Mouse (Mus musculus) embryo, embryonic 11.5 days (tissue): ENCODE data around the gene Cenpi.

Source experiments
- DNase-seq: peaks from one replicate; pipeline ENCODE4 v3.0.0-alpha.2; 2012; ENCODE audit warnings: low read depth, low spot score

The Cenpi gene

DNA sequence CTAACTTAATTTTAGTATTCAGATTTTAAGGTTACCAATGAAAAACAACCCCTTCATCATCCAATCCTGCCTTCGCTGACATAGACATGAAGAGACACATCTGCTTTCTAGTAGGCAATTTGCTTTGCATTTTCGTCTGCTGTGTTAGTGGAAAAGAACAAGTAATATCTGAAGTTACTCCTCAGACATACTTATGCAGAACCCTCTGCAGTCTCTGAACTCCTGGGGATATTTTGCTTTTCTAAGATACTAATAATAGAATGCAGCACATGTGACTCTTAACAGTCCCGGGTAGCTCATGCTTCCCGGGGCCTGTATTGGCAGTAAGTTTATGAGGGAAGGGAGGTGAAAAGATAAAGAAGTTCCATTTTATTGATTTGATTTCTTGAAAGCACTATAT lies 54.3 kb downstream of the Cenpi start:
- no peak for DNase-seq

GRCm38 (mm10) chrX:134365421-134365820 lies 57.5 kb downstream of the Cenpi start:
- DNase-seq, result no peak

- DNase-seq, result no peak
Observed at GRCm38 (mm10) chrX:134366547-134366946, 58.7 kb downstream of the Cenpi start.

DNA sequence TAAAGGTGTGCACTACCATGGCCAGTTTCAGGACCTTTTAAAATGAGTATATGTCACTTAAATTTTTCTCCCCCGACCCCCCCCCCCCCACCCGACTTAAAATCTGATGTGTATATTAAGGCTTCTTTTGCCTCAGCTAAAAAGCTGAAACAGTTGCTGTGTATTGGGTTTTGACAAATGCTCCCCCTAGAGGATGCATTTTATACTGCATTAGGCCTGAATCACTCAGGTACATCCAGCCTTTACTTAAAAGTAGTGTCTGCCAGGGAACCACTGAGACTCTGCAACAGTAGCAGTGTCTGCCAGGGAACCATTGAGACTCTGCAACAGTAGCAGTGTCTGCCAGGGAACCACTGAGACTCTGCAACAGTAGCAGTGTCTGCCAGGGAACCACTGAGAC lies 63.4 kb downstream of the Cenpi start:
- no peak for DNase-seq

- DNase-seq, result no peak
Observed at GRCm38 (mm10) chrX:134374190-134374589, 66.3 kb downstream of the Cenpi start.

DNA sequence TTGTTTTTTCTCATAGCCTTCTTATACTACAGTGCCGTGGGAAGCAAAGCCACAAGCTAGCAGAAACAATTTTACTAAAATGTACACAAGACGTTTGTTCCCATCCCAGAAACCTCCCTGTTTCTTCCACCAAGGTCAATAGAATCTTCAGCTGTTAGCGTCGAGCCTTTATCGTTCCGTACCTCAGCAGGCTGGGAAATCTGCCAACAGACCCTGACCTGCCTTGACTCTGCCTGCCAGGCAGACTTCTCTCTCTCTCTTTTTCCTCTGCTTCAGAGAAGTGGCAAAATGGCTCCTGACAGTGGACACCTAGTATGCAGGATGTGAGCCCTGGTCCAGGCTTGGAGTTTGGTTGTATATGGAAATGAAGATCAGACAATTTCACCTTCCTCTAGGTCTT lies 77.0 kb downstream of the Cenpi start:
- DNase-seq, result no peak

DNA sequence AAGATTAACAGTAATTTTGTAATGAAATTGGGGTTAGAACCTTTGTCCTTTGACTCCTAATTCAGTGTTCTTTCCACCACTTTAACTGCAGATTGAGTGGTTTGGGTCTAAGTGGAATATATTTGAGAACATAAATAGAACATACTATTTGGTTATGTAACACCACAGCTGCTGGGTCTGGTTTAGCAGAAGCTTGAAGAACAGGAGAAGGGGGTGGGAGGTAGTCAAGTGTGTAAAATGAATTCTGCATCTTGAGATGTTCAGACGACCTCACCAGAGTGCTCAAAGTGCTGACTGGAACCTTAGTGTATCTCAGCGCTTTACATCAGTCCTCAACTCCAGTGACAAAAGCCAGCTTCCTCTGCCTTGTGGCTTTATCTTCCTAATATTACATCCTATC lies 91.1 kb downstream of the Cenpi start:
- no peak for DNase-seq

DNA sequence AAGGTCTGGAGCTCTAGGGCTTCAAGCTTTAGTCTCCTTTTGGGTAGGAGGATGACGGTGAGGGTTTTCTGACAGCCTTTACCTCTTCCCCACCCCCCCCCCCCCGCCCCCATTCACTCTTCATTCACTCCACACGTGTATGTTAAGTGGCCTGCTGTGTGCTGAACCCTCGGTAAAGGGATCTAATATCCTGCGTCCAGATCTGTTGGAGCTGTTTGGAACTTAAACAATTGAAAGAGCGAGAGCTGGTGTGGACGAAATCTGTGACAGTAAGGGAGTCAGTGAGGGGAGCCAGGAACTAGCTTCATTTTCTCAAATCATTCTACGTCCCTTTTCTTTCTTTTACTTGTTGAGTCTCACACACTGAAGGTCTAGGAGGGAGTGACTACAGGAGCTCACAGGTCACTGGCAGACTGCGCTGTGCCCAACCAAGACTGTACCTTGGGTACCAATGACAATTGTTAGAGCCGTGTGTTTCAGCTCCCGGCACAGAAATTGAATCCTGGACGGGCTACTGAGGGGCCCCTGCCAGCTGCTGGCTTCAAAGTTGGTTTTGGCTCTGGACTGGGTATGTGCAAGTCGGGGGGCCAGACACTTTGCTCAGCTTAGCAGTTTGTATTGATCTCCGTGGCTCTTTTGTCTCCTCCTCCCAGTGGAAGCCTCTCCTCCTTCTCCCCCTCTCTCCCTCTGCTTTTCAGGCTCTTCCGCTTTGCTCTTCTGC lies 96.1 kb downstream of the Cenpi start, which contains the start of gene Drp2:
Gene Drp2 (plus strand): TSS at position 689 of the 721 bp plus-strand sequence.
- no peak for DNase-seq

GRCm38 (mm10) chrX:134404584-134404955 lies 96.7 kb downstream of the Cenpi start:
- DNase-seq, result no peak

GRCm38 (mm10) chrX:134409354-134409900 lies 101.5 kb downstream of the Cenpi start:
- no peak for DNase-seq

GRCm38 (mm10) chrX:134412096-134412495 lies 104.2 kb downstream of the Cenpi start:
- no peak for DNase-seq
